In the genomic region with DNA sequence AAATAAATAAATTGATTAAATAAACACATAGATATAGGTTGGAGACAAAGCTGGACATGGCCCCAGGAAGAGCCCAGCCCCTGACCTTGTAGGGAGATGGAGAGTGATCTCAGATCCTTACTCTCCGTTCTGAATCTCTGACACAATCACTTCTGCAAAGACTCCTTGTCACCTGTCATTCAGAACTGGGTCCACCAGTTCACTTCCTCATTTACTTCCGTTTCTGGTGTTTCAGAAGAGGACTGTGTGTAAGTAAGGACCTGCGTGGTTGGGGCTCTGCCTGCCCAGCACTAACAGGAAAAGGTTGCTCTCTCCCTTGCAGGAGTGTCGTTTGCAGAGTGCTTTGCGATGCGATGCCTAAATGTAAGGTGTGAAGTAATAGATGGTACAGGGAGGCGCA, we compare ENCODE assay signal across 11 mouse cellular contexts. TPM values are rescaled to one million over a fixed set of nuclear protein-coding genes. Genes with fewer than 3 reads are reported as not detected.
DNase-seq lines count a peak whose midpoint lies in the region; ATAC-seq lines count a peak whose summit lies in the region.
"Had no signal": no experiment of that assay in that cellular context is flagged by ENCODE, and none has a peak within 500 bp of the region (broad histone marks: within the 10 kb centered on the region; RNA-seq: fewer than 3 reads in every experiment).

No protein-coding gene starts in this region.

- H3K27ac ChIP-seq in forebrain, embryonic 11.5 days (ENCODE audit: low read depth, low read length) = no peak overlapping the region
- no peak overlapping the region for H3K27ac ChIP-seq in forebrain, embryonic 16.5 days (ENCODE audit: low read length)
- H3K27ac ChIP-seq in neural tube, embryonic 15.5 days (replicated peaks) = no peak overlapping the region
- peak overlapping the region; percentile 0; the same call in 1 of the 2 replicates for H3K27ac ChIP-seq in limb, embryonic 10.5 days
- H3K27ac ChIP-seq: kidney, postnatal 0 days had no signal

- 79% methylated on average over 7 of the region's 7 CpGs for WGBS in forebrain, embryonic 11.5 days
- WGBS in forebrain, embryonic 16.5 days = 50% methylated on average over 7 of the region's 7 CpGs
- 77% methylated on average over 7 of the region's 7 CpGs for WGBS in neural tube, embryonic 15.5 days
- WGBS in limb, embryonic 10.5 days = 59% methylated on average over 7 of the region's 7 CpGs

- no peak for DNase-seq in forebrain, embryonic 11.5 days (ENCODE audit: low spot score)
- no peak for DNase-seq in neural tube, embryonic 10.5 days (ENCODE audit: extremely low spot score, low spot score)
- no peak for DNase-seq in limb, embryonic 10.5 days (ENCODE audit: low spot score)
- DNase-seq in spleen, postnatal 36 days (ENCODE audit: low spot score in 2 of 2) = peak; percentile 76 to 78
- no peak for DNase-seq in yolk sac, embryonic 10.5 days (ENCODE audit: low spot score)
- no peak for DNase-seq in liver
- DNase-seq: gastrocnemius, postnatal 25 days had no signal

- no peaks in the 10 kb centered on the region for H3K36me3 ChIP-seq in forebrain, embryonic 11.5 days (ENCODE audit: control insufficient read depth, insufficient read depth, low read length)
- H3K36me3 ChIP-seq in forebrain, embryonic 16.5 days (ENCODE audit: control insufficient read depth, insufficient read depth) = no peaks in the 10 kb centered on the region
- no peaks in the 10 kb centered on the region for H3K36me3 ChIP-seq in neural tube, embryonic 15.5 days
- H3K36me3 ChIP-seq in limb, embryonic 10.5 days = peaks cover 13% of the 10 kb centered on the region; the same call in 1 of the 2 replicates
- H3K36me3 ChIP-seq: midbrain, embryonic 12.5 days had no signal

- ATAC-seq in forebrain, embryonic 11.5 days (replicated peaks; ENCODE audit: low FRiP score) = no peak
- ATAC-seq in forebrain, embryonic 16.5 days = no peak
- ATAC-seq in neural tube, embryonic 15.5 days (ENCODE audit: low FRiP score) = no peak

- H3K4me3 ChIP-seq in forebrain, embryonic 11.5 days (ENCODE audit: low read depth, low read length) = no peak overlapping the region
- H3K4me3 ChIP-seq in forebrain, embryonic 16.5 days (replicated peaks; ENCODE audit: low read length) = no peak overlapping the region
- H3K4me3 ChIP-seq in neural tube, embryonic 15.5 days (replicated peaks) = no peak overlapping the region
- H3K4me3 ChIP-seq in limb, embryonic 10.5 days = no peak overlapping the region
- H3K4me3 ChIP-seq: midbrain, embryonic 12.5 days had no signal

- H3K9ac ChIP-seq in forebrain, embryonic 11.5 days (ENCODE audit: low read length) = no peak overlapping the region
- H3K9ac ChIP-seq in forebrain, embryonic 16.5 days (replicated peaks; ENCODE audit: low read depth, low read length) = no peak overlapping the region
- H3K9ac ChIP-seq in neural tube, embryonic 15.5 days (replicated peaks) = no peak overlapping the region
- H3K9ac ChIP-seq: midbrain, embryonic 12.5 days had no signal

- peaks cover 28% of the 10 kb centered on the region for H3K4me1 ChIP-seq in forebrain, embryonic 11.5 days (replicated peaks; ENCODE audit: control insufficient read depth, insufficient read depth, low read length)
- H3K4me1 ChIP-seq in forebrain, embryonic 16.5 days (replicated peaks; ENCODE audit: control insufficient read depth, insufficient read depth, low read length) = peaks cover 34% of the 10 kb centered on the region
- H3K4me1 ChIP-seq in neural tube, embryonic 15.5 days = peaks cover 51% of the 10 kb centered on the region
- H3K4me1 ChIP-seq in limb, embryonic 10.5 days = peaks cover 51% of the 10 kb centered on the region

- no peaks in the 10 kb centered on the region for H3K9me3 ChIP-seq in forebrain, embryonic 11.5 days (ENCODE audit: control insufficient read depth, low read length)
- H3K9me3 ChIP-seq in forebrain, embryonic 16.5 days (ENCODE audit: control insufficient read depth, low read length) = no peaks in the 10 kb centered on the region
- no peaks in the 10 kb centered on the region for H3K9me3 ChIP-seq in neural tube, embryonic 15.5 days (replicated peaks)
- no peaks in the 10 kb centered on the region for H3K9me3 ChIP-seq in limb, embryonic 10.5 days (replicated peaks)
- H3K9me3 ChIP-seq: midbrain, embryonic 12.5 days had no signal

- H3K4me2 ChIP-seq in forebrain, embryonic 11.5 days (ENCODE audit: low read depth, low read length, severe bottlenecking) = peak overlapping the region; percentile 3; the same call in 1 of the 2 replicates
- no peak overlapping the region for H3K4me2 ChIP-seq in forebrain, embryonic 16.5 days (ENCODE audit: low read length)
- H3K4me2 ChIP-seq in neural tube, embryonic 15.5 days = peak overlapping the region; percentile 2; the same call in 1 of the 2 replicates
- H3K4me2 ChIP-seq: midbrain, embryonic 12.5 days had no signal

- H3K27me3 ChIP-seq in forebrain, embryonic 11.5 days (ENCODE audit: control insufficient read depth, insufficient read depth, low read length) = no peaks in the 10 kb centered on the region
- H3K27me3 ChIP-seq in forebrain, embryonic 16.5 days (replicated peaks; ENCODE audit: control insufficient read depth, insufficient read depth, low read length) = no peaks in the 10 kb centered on the region
- H3K27me3 ChIP-seq in neural tube, embryonic 15.5 days (replicated peaks) = no peaks in the 10 kb centered on the region
- no peaks in the 10 kb centered on the region for H3K27me3 ChIP-seq in limb, embryonic 10.5 days (ENCODE audit: low read depth, poor library complexity, severe bottlenecking)
- H3K27me3 ChIP-seq: midbrain, embryonic 12.5 days had no signal

RNA-seq across cellular contexts. Expression of a gene that starts 3.0 kb away (rescaled TPM):
- polyA plus RNA-seq in forebrain, embryonic 11.5 days (2014; fragmentation: Nextera tagmentation; extraction: Ambion mirVana) = 138 and 150 TPM in 2 replicates
- 87.6 and 105 TPM in 2 replicates for polyA plus RNA-seq in forebrain, embryonic 16.5 days (2015; fragmentation: Nextera tagmentation; extraction: Ambion mirVana)
- 51.0 and 57.5 TPM in 2 replicates for polyA plus RNA-seq in neural tube, embryonic 15.5 days (2015; fragmentation: Nextera tagmentation; extraction: Ambion mirVana)
- 67.5 and 83.4 TPM in 2 replicates for polyA plus RNA-seq in limb, embryonic 10.5 days (2016; fragmentation: Nextera tagmentation; extraction: Ambion mirVana)

Comparison
In these comparisons a context has a peak if more than half of its experiments do, and no peak if none do; other contexts are left out.
1. DNase-seq: peak in spleen, postnatal 36 days (2 of 2); none in forebrain, embryonic 11.5 days (single experiment), neural tube, embryonic 10.5 days (single experiment), limb, embryonic 10.5 days (single experiment), yolk sac, embryonic 10.5 days (single experiment) and liver (single experiment).